Mouse (Mus musculus) small intestine, adult 2 months (tissue): Measurements from ENCODE around the gene E330034G19Rik. TPM values are rescaled to one million over a fixed set of nuclear protein-coding genes. Genes with fewer than 3 reads are reported as not detected.

Experiments
- H3K27ac ChIP-seq: fragments of 200-500 bp; 2 replicates; pipeline ENCODE4 v1.5.1; 2012; ENCODE audit warnings: low read depth, low read length, control low read depth, inconsistent platforms; ENCODE audit not compliant: insufficient read depth
- H3K27me3 ChIP-seq: fragments of 200-500 bp; 2 replicates; pipeline ENCODE4 v1.6.1; 2012; ENCODE audit warnings: mild to moderate bottlenecking, moderate library complexity, low read length, inconsistent platforms; ENCODE audit not compliant: control insufficient read depth, insufficient read depth
- H3K36me3 ChIP-seq: fragments of 200-500 bp; 2 replicates; pipeline ENCODE4 v1.6.1; 2012; ENCODE audit warnings: mild to moderate bottlenecking, low read length, control low read depth, inconsistent platforms; ENCODE audit not compliant: control insufficient read depth, insufficient read depth
- H3K4me1 ChIP-seq: fragments of 200-500 bp; 2 replicates; pipeline ENCODE4 v1.6.1; 2012; ENCODE audit warnings: low read length, inconsistent platforms, mixed read lengths; ENCODE audit not compliant: control insufficient read depth, insufficient read depth, insufficient read length
- H3K4me3 ChIP-seq: fragments of 200-500 bp; 2 replicates; pipeline ENCODE4 v1.5.1; 2012; ENCODE audit warnings: low read depth, mild to moderate bottlenecking, control low read depth, inconsistent platforms, low read length, moderate library complexity
- CTCF ChIP-seq: fragments of 200-500 bp; IDR thresholded peaks from 2 replicates; pipeline ENCODE4 v1.5.1; 2012; ENCODE audit warnings: low read depth, mild to moderate bottlenecking, control low read depth, inconsistent platforms, low read length, moderate library complexity, mixed read lengths; ENCODE audit not compliant: insufficient replicate concordance, insufficient read length; ENCODE audit errors: extremely low read depth
- POLR2A ChIP-seq: fragments of 200-500 bp; IDR thresholded peaks from 2 replicates; pipeline ENCODE4 v1.6.1; 2012; ENCODE audit warnings: low read depth, mild to moderate bottlenecking, control low read depth, inconsistent platforms, low read length, moderate library complexity
- WGBS: fragments of 180-500 bp; shearing (Covaris S2); methylation state at CpG from one replicate; pipeline ENCODE4 v1.1.7; 2018; 5-methylcytosine and 5-hydroxymethylcytosine counted together
- polyA plus RNA-seq: library from polyadenylated mRNA; depleted of rRNA; stranded (reverse); fragments of >200 nt; gene quantifications from 2 replicates; pipeline ENCODE4 v1.2.3, GENCODE M21; 2012

The E330034G19Rik gene
- polyA plus RNA-seq, 1 experiment: not detected

- Histone ChIP-seq H3K4me1 (no peaks in the 10 kb centered on the region), H3K27me3 (no peaks in the 10 kb centered on the region; the same call in 1 of the 2 replicates), H3K4me3 (no peak overlapping the region), H3K36me3 (no peaks in the 10 kb centered on the region), H3K27ac (no peak overlapping the region)
- 62% methylated on average over 2 of the region's 2 CpGs for WGBS
- TF ChIP-seq POLR2A (no peak), CTCF (no peak)
Observed at GRCm38 (mm10) chr14:24255956-24256355, 37.1 kb upstream of the E330034G19Rik start.

- Histone ChIP-seq H3K27ac (no peak overlapping the region), H3K36me3 (no peaks in the 10 kb centered on the region), H3K4me1 (no peaks in the 10 kb centered on the region), H3K4me3 (no peak overlapping the region), H3K27me3 (no peaks in the 10 kb centered on the region; the same call in 1 of the 2 replicates)
- TF ChIP-seq CTCF: no peak
- no peak for TF ChIP-seq POLR2A
- 80% methylated on average over 4 of the region's 4 CpGs for WGBS
Observed at GRCm38 (mm10) chr14:24260391-24260790, 32.6 kb upstream of the E330034G19Rik start.

- no peak overlapping the region for H3K27ac ChIP-seq
- TF ChIP-seq CTCF: no peak
- no peak for TF ChIP-seq POLR2A
- no peaks in the 10 kb centered on the region for H3K4me1 ChIP-seq
- H3K27me3 ChIP-seq: no peaks in the 10 kb centered on the region; the same call in 1 of the 2 replicates
- 80% methylated on average over 6 of the region's 6 CpGs for WGBS
- H3K36me3 ChIP-seq: no peaks in the 10 kb centered on the region
- H3K4me3 ChIP-seq: no peak overlapping the region
Observed at GRCm38 (mm10) chr14:24262382-24262781, 30.6 kb upstream of the E330034G19Rik start.

GRCm38 (mm10) chr14:24262915-24263314, 30.1 kb upstream of the E330034G19Rik start:
- H3K4me3 ChIP-seq: no peak overlapping the region
- 82% methylated on average over 2 of the region's 2 CpGs for WGBS
- TF ChIP-seq POLR2A: no peak
- TF ChIP-seq CTCF: no peak
- H3K27me3 ChIP-seq: no peaks in the 10 kb centered on the region; the same call in 1 of the 2 replicates
- no peaks in the 10 kb centered on the region for H3K36me3 ChIP-seq
- H3K27ac ChIP-seq: no peak overlapping the region
- H3K4me1 ChIP-seq: no peaks in the 10 kb centered on the region

GRCm38 (mm10) chr14:24269571-24269970, 23.4 kb upstream of the E330034G19Rik start:
- H3K27ac ChIP-seq: no peak overlapping the region
- 72% methylated on average over 1 of the region's 1 CpGs for WGBS
- no peak overlapping the region for H3K4me3 ChIP-seq
- no peaks in the 10 kb centered on the region for H3K36me3 ChIP-seq
- TF ChIP-seq POLR2A (no peak), CTCF (no peak)
- H3K4me1 ChIP-seq: no peaks in the 10 kb centered on the region
- H3K27me3 ChIP-seq: no peaks in the 10 kb centered on the region

- no peak for TF ChIP-seq POLR2A
- TF ChIP-seq CTCF: no peak
- 41% methylated on average over 2 of the region's 2 CpGs for WGBS
Observed at GRCm38 (mm10) chr14:24273575-24273974, 19.4 kb upstream of the E330034G19Rik start.

GRCm38 (mm10) chr14:24275534-24275933, 17.5 kb upstream of the E330034G19Rik start:
- Histone ChIP-seq H3K4me1 (no peaks in the 10 kb centered on the region), H3K36me3 (no peaks in the 10 kb centered on the region), H3K27ac (no peak overlapping the region), H3K27me3 (no peaks in the 10 kb centered on the region), H3K4me3 (no peak overlapping the region)
- TF ChIP-seq POLR2A (no peak), CTCF (no peak)
- WGBS: 35% methylated on average over 2 of the region's 2 CpGs

More at GRCm38 (mm10) chr14:24273575-24273974, 19.4 kb upstream of the E330034G19Rik start:
- H3K27ac ChIP-seq: no peak overlapping the region
- H3K4me3 ChIP-seq: no peak overlapping the region
- no peaks in the 10 kb centered on the region for H3K36me3 ChIP-seq
- no peaks in the 10 kb centered on the region for H3K27me3 ChIP-seq
- H3K4me1 ChIP-seq: no peaks in the 10 kb centered on the region
